Mouse (Mus musculus) lung, postnatal 0 days (tissue): ENCODE measurements around the gene Gabpb1. TPM values are rescaled to one million over a fixed set of nuclear protein-coding genes. Genes with fewer than 3 reads are reported as not detected.

Experiments used
- ATAC-seq: fragments of 200-750 bp; cut with Nextera tagmentation; 2 replicates; pipeline ENCODE4 v1.8.0; 2017; ENCODE audit warnings: moderate library complexity
- DNase-seq: peaks from one replicate; pipeline ENCODE4 v3.0.0-alpha.2; 2016; ENCODE audit warnings: low spot score
- H3K27ac ChIP-seq: fragments of 300-500 bp; sonication (generic); 2 replicates; pipeline ENCODE4 v1.5.1; 2014; ENCODE audit warnings: antibody characterized with exemption, mild to moderate bottlenecking, low read length, mixed read lengths
- H3K27me3 ChIP-seq: fragments of 300-500 bp; sonication (generic); replicated peaks from 2 replicates; pipeline ENCODE4 v1.6.1; 2014; ENCODE audit warnings: low read length, mixed read lengths; ENCODE audit not compliant: insufficient read depth
- H3K36me3 ChIP-seq: fragments of 300-500 bp; sonication (generic); 2 replicates; pipeline ENCODE4 v1.6.1; 2014; ENCODE audit warnings: low read length, mixed read lengths; ENCODE audit not compliant: insufficient read depth
- H3K4me1 ChIP-seq: fragments of 300-500 bp; sonication (generic); 2 replicates; pipeline ENCODE4 v1.6.1; 2014; ENCODE audit warnings: antibody characterized with exemption, low read depth, low read length, mixed read lengths; ENCODE audit not compliant: insufficient read depth
- H3K4me2 ChIP-seq: fragments of 300-500 bp; sonication (generic); replicated peaks from 2 replicates; pipeline ENCODE4 v1.6.1; 2014; ENCODE audit warnings: low read depth, mild to moderate bottlenecking, low read length, moderate library complexity, mixed read lengths
- H3K4me3 ChIP-seq: fragments of 300-500 bp; sonication (generic); 2 replicates; pipeline ENCODE4 v1.5.1; 2014; ENCODE audit warnings: low read depth, low read length
- H3K9ac ChIP-seq: fragments of 300-500 bp; sonication (generic); replicated peaks from 2 replicates; pipeline ENCODE4 v1.6.1; 2014; ENCODE audit warnings: low read depth, mild to moderate bottlenecking
- H3K9me3 ChIP-seq: fragments of 300-500 bp; sonication (generic); 2 replicates; pipeline ENCODE4 v1.6.1; 2016; ENCODE audit warnings: low read length, mixed read lengths
- CTCF ChIP-seq: IDR thresholded peaks from 2 replicates; pipeline ENCODE4 v1.5.1; 2016; ENCODE audit warnings: antibody characterized with exemption, mild to moderate bottlenecking
- EP300 ChIP-seq: IDR thresholded peaks from 2 replicates; pipeline ENCODE4 v1.6.1; 2016; ENCODE audit warnings: antibody characterized with exemption, mild to moderate bottlenecking, control low read depth
- WGBS: fragments of 180-500 bp; shearing (Covaris S2); extraction: QIAGEN DNeasy Blood & Tissue Kit; methylation state at CpG from one replicate; pipeline ENCODE4 v1.1.7; 2014; 5-methylcytosine and 5-hydroxymethylcytosine counted together
- polyA plus RNA-seq: library from polyadenylated mRNA; unstranded; fragments of >200 nt; fragmentation: Nextera tagmentation; extraction: Ambion mirVana; gene quantifications from 2 replicates; pipeline ENCODE4 v1.2.1, GENCODE M21; 2015

Gene Gabpb1
- polyA plus RNA-seq, 1 experiment from 2014 or later: 24.5 TPM

- Histone ChIP-seq H3K27ac (no peak overlapping the region), H3K4me1 (no peaks in the 10 kb centered on the region), H3K27me3 (no peaks in the 10 kb centered on the region), H3K4me3 (no peak overlapping the region), H3K36me3 (no peaks in the 10 kb centered on the region), H3K9me3 (no peaks in the 10 kb centered on the region), H3K4me2 (0 out of 2 replicates have a peak overlapping the region, but pooled peaks have one; percentile 3), H3K9ac (0 out of 2 replicates have a peak overlapping the region, but pooled peaks have one; percentile 12)
- ATAC-seq: peak; percentile 55
- TF ChIP-seq CTCF: no peak; the same call in 1 of the 2 replicates
- TF ChIP-seq EP300: no peak
- peak; percentile 57 for DNase-seq
- 36% methylated on average over 10 of the region's 10 CpGs for WGBS
Observed at GRCm38 (mm10) chr2:126607553-126608203, 68.5 kb downstream of the Gabpb1 start.

GRCm38 (mm10) chr2:126606688-126607062 lies 69.5 kb downstream of the Gabpb1 start:
- H3K27me3 ChIP-seq: no peaks in the 10 kb centered on the region
- H3K4me2 ChIP-seq: no peak overlapping the region
- DNase-seq (no peak), ATAC-seq (no peak)
- WGBS: 53% methylated on average over 4 of the region's 4 CpGs
- H3K4me3 ChIP-seq: no peak overlapping the region
- no peaks in the 10 kb centered on the region for H3K4me1 ChIP-seq
- H3K9me3 ChIP-seq: no peaks in the 10 kb centered on the region
- H3K27ac ChIP-seq: no peak overlapping the region
- no peaks in the 10 kb centered on the region for H3K36me3 ChIP-seq
- TF ChIP-seq CTCF (no peak), EP300 (no peak)
- no peak overlapping the region for H3K9ac ChIP-seq

- Histone ChIP-seq H3K4me1 (no peaks in the 10 kb centered on the region), H3K4me2 (no peak overlapping the region), H3K27me3 (no peaks in the 10 kb centered on the region), H3K27ac (no peak overlapping the region), H3K9me3 (no peaks in the 10 kb centered on the region), H3K9ac (no peak overlapping the region), H3K36me3 (no peaks in the 10 kb centered on the region), H3K4me3 (no peak overlapping the region)
- ATAC-seq: no peak
- no peak for DNase-seq
- no peak for TF ChIP-seq CTCF
- no peak for TF ChIP-seq EP300
- 77% methylated on average over 15 of the region's 15 CpGs for WGBS
Observed at GRCm38 (mm10) chr2:126606061-126606687, 70.0 kb downstream of the Gabpb1 start.

GRCm38 (mm10) chr2:126601918-126602600 lies 74.1 kb downstream of the Gabpb1 start:
- DNase-seq (no peak), ATAC-seq (no peak)
- no peaks in the 10 kb centered on the region for H3K27me3 ChIP-seq
- WGBS: 83% methylated on average over 14 of the region's 14 CpGs
- TF ChIP-seq CTCF (no peak), EP300 (no peak)
- H3K4me2 ChIP-seq: no peak overlapping the region
- no peak overlapping the region for H3K4me3 ChIP-seq
- no peak overlapping the region for H3K9ac ChIP-seq
- H3K27ac ChIP-seq: no peak overlapping the region
- no peaks in the 10 kb centered on the region for H3K9me3 ChIP-seq
- no peaks in the 10 kb centered on the region for H3K4me1 ChIP-seq
- no peaks in the 10 kb centered on the region for H3K36me3 ChIP-seq

GRCm38 (mm10) chr2:126600533-126600932 lies 75.6 kb downstream of the Gabpb1 start:
- H3K4me1 ChIP-seq: no peaks in the 10 kb centered on the region
- WGBS: 64% methylated on average over 14 of the region's 14 CpGs
- H3K9ac ChIP-seq: no peak overlapping the region
- no peaks in the 10 kb centered on the region for H3K9me3 ChIP-seq
- H3K27ac ChIP-seq: no peak overlapping the region
- ATAC-seq: peak; percentile 32
- TF ChIP-seq CTCF: no peak
- peak; percentile 47 for TF ChIP-seq EP300
- no peak overlapping the region for H3K4me3 ChIP-seq
- H3K4me2 ChIP-seq: no peak overlapping the region
- no peaks in the 10 kb centered on the region for H3K36me3 ChIP-seq
- H3K27me3 ChIP-seq: no peaks in the 10 kb centered on the region
- DNase-seq: peak; percentile 67

GRCm38 (mm10) chr2:126599005-126599404 lies 77.1 kb downstream of the Gabpb1 start:
- Histone ChIP-seq H3K36me3 (no peaks in the 10 kb centered on the region), H3K4me1 (no peaks in the 10 kb centered on the region), H3K27ac (no peak overlapping the region), H3K9me3 (no peaks in the 10 kb centered on the region), H3K27me3 (no peaks in the 10 kb centered on the region), H3K4me2 (no peak overlapping the region), H3K9ac (no peak overlapping the region), H3K4me3 (no peak overlapping the region)
- TF ChIP-seq EP300: no peak
- TF ChIP-seq CTCF: peak; percentile 71
- DNase-seq: peak; percentile 62
- ATAC-seq: peak; percentile 57
- 9% methylated on average over 3 of the region's 3 CpGs for WGBS
